Mouse (Mus musculus) midbrain, embryonic 11.5 days (tissue): ENCODE measurements at regions not wholly inside any gene's neighbourhood (a gene's known extent, or its start where the extent isn't known, plus 50 kb on each side); places are given as distances from the start of the nearest gene placed in this dataset.

ENCODE experiments used
- ATAC-seq: fragments of 200-750 bp; cut with Nextera tagmentation; 2 replicates; pipeline ENCODE4 v1.8.0; 2017; ENCODE audit warnings: moderate TSS enrichment, moderate library complexity; ENCODE audit not compliant: low FRiP score
- DNase-seq: peaks from one replicate; pipeline ENCODE4 v3.0.0; 2015; ENCODE audit warnings: low spot score; ENCODE audit errors: missing footprints
- H3K27ac ChIP-seq: fragments of 300-500 bp; sonication (generic); 2 replicates; pipeline ENCODE4 v1.5.1; 2014; ENCODE audit warnings: low read depth, low read length
- H3K27me3 ChIP-seq: fragments of 300-500 bp; sonication (generic); 2 replicates; pipeline ENCODE4 v1.6.1; 2014; ENCODE audit warnings: mild to moderate bottlenecking, low read length, moderate library complexity, mixed read lengths; ENCODE audit not compliant: control insufficient read depth, insufficient read depth
- H3K36me3 ChIP-seq: fragments of 300-500 bp; sonication (generic); 2 replicates; pipeline ENCODE4 v1.6.1; 2014; ENCODE audit warnings: mild to moderate bottlenecking, low read length, moderate library complexity, mixed read lengths; ENCODE audit not compliant: control insufficient read depth, insufficient read depth
- H3K4me1 ChIP-seq: fragments of 300-500 bp; sonication (generic); 2 replicates; pipeline ENCODE4 v1.6.1; 2014; ENCODE audit warnings: low read length; ENCODE audit not compliant: control insufficient read depth, insufficient read depth
- H3K4me2 ChIP-seq: fragments of 300-500 bp; sonication (generic); 2 replicates; pipeline ENCODE4 v1.6.1; 2014; ENCODE audit warnings: mild to moderate bottlenecking, moderate library complexity
- H3K4me3 ChIP-seq: fragments of 300-500 bp; sonication (generic); 2 replicates; pipeline ENCODE4 v1.5.1; 2014; ENCODE audit warnings: low read depth, low read length
- H3K9ac ChIP-seq: fragments of 300-500 bp; sonication (generic); 2 replicates; pipeline ENCODE4 v1.6.1; 2014; ENCODE audit warnings: low read length
- H3K9me3 ChIP-seq: fragments of 300-500 bp; sonication (generic); 2 replicates; pipeline ENCODE4 v1.6.1; 2016; ENCODE audit warnings: low read length; ENCODE audit not compliant: control insufficient read depth
- WGBS: fragments of 180-500 bp; shearing (Covaris S2); extraction: QIAGEN DNeasy Blood & Tissue Kit; methylation state at CpG from one replicate; pipeline ENCODE4 v1.1.7; 2014; 5-methylcytosine and 5-hydroxymethylcytosine counted together

DNA sequence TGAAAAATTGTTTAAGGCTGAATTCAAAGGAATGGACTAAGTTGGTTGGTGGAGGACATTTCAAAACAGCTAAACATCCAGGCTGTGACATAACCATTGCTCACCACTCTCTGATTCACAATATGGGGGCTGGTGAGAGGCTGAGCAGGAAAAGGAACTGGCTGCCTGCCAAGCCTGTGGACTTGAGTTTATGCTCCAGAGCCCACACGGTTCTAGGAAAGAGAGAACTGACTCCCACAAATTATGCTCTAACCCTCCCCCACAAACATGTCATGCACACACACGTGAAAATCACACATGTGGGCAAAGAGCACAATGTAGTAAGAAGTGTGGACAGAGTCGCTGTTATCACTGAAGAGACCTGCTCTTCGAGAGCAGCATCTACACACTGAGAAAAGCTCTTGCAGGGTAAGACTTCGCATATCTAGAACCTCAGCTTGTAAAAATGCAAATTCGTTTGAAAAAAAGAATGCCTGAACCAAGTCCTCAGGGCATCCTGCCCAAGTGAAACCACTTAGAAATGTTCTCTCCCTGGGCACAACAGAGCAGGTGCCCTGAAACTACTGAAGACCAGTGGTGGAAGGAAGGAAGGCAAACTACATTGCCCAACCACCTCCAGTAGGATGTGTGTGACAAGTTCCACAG, 118.9 kb upstream of the Qrfpr start:
- no peaks in the 10 kb centered on the region for H3K27me3 ChIP-seq

GRCm38 (mm10) chr3:36339656-36340055, 117.5 kb upstream of the Qrfpr start:
- Histone ChIP-seq H3K4me2 (no peak overlapping the region), H3K9me3 (no peaks in the 10 kb centered on the region), H3K27me3 (no peaks in the 10 kb centered on the region), H3K4me1 (no peaks in the 10 kb centered on the region), H3K9ac (no peak overlapping the region), H3K36me3 (no peaks in the 10 kb centered on the region), H3K27ac (no peak overlapping the region), H3K4me3 (no peak overlapping the region)
- no peak for ATAC-seq
- DNase-seq: no peak
- 95% methylated on average over 5 of the region's 5 CpGs for WGBS

More for the DNA sequence above, 118.9 kb upstream of the Qrfpr start:
- Histone ChIP-seq H3K9ac (no peak overlapping the region), H3K9me3 (no peaks in the 10 kb centered on the region), H3K4me1 (no peaks in the 10 kb centered on the region), H3K36me3 (no peaks in the 10 kb centered on the region), H3K27ac (no peak overlapping the region), H3K4me3 (no peak overlapping the region), H3K4me2 (no peak overlapping the region)
- ATAC-seq (no peak), DNase-seq (no peak)
- WGBS: 82% methylated on average over 6 of the region's 6 CpGs

DNA sequence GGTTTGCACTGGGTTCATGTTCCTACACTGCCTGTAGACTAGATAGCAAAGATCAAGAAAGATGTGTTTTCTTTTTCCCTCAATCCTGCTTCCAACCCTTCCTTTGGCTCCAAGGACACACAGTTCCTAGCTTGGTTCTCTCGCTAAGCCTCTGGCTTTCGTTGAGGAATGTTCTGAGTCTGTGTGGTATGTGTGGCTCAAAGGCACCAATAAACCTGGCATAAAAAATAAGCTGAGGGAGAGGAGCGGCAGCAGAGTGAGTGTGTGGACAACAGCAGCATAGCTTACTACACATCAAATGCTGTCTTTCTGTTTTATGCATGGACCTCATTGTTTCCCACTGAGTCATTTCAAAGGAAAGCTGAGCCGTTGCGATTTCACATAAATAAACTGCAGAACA, 112.2 kb upstream of the Qrfpr start:
- no peak overlapping the region for H3K9ac ChIP-seq
- WGBS: 86% methylated on average over 5 of the region's 5 CpGs
- DNase-seq (no peak), ATAC-seq (no peak)
- no peaks in the 10 kb centered on the region for H3K9me3 ChIP-seq
- H3K4me3 ChIP-seq: no peak overlapping the region
- H3K27ac ChIP-seq: no peak overlapping the region
- H3K4me1 ChIP-seq: no peaks in the 10 kb centered on the region
- H3K27me3 ChIP-seq: no peaks in the 10 kb centered on the region
- H3K4me2 ChIP-seq: no peak overlapping the region
- H3K36me3 ChIP-seq: no peaks in the 10 kb centered on the region

GRCm38 (mm10) chr3:36332016-36332415, 109.9 kb upstream of the Qrfpr start:
- ATAC-seq: no peak
- Histone ChIP-seq H3K27ac (no peak overlapping the region), H3K4me2 (no peak overlapping the region), H3K27me3 (no peaks in the 10 kb centered on the region), H3K36me3 (no peaks in the 10 kb centered on the region), H3K4me3 (no peak overlapping the region), H3K9ac (no peak overlapping the region), H3K9me3 (no peaks in the 10 kb centered on the region), H3K4me1 (no peaks in the 10 kb centered on the region)
- WGBS: 93% methylated on average over 6 of the region's 6 CpGs
- DNase-seq: no peak

DNA sequence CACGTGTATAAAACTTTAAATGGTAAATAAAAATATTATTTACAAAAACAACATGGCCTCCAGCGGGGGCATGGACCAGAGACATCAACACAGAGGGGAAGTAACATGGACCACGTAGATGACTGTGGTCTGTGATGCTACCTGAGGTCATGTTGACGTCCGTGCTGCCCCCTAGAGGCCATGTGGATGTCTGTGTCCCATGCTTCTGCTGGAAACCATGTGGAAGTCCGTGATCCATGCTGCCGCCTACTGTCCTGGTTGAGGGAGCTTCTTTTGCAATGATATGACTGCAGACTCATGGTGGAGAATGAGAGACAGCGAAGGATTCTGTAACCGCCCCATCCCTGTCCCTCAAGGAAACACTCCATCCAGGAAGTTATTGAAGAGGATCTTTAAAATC, 108.5 kb upstream of the Qrfpr start:
- no peak for ATAC-seq

DNA sequence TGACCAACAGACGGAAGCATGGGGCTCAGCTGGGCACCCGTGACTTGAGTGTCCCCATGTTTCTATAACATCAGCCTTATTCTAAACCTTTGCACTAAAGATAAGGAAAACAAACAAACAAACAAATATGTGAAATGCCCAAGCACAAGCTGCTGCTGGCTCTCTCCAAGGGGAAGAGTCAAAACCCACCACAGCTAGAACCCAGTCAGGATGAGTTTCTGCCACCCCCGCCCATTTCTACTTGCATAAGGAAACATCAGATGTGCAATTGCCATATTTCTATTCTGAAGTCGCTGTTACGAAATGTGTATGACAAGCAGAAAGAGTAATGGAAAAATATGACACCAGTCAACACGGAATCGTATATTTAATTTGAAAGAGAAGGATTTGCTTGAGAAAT, 107.5 kb upstream of the Qrfpr start:
- DNase-seq (no peak), ATAC-seq (no peak)
- H3K9ac ChIP-seq: no peak overlapping the region
- H3K36me3 ChIP-seq: no peaks in the 10 kb centered on the region
- no peak overlapping the region for H3K4me2 ChIP-seq
- no peak overlapping the region for H3K4me3 ChIP-seq
- H3K27me3 ChIP-seq: no peaks in the 10 kb centered on the region
- H3K9me3 ChIP-seq: no peaks in the 10 kb centered on the region
- H3K27ac ChIP-seq: no peak overlapping the region
- H3K4me1 ChIP-seq: no peaks in the 10 kb centered on the region
- WGBS: 96% methylated on average over 7 of the region's 7 CpGs

More for the DNA sequence above, 108.5 kb upstream of the Qrfpr start:
- DNase-seq: peak; percentile 85
- H3K4me1 ChIP-seq: no peaks in the 10 kb centered on the region
- H3K36me3 ChIP-seq: no peaks in the 10 kb centered on the region
- H3K27ac ChIP-seq: no peak overlapping the region
- H3K4me2 ChIP-seq: no peak overlapping the region
- H3K9ac ChIP-seq: no peak overlapping the region
- no peak overlapping the region for H3K4me3 ChIP-seq
- no peaks in the 10 kb centered on the region for H3K27me3 ChIP-seq
- no peaks in the 10 kb centered on the region for H3K9me3 ChIP-seq
- WGBS: 20% methylated on average over 9 of the region's 9 CpGs

DNA sequence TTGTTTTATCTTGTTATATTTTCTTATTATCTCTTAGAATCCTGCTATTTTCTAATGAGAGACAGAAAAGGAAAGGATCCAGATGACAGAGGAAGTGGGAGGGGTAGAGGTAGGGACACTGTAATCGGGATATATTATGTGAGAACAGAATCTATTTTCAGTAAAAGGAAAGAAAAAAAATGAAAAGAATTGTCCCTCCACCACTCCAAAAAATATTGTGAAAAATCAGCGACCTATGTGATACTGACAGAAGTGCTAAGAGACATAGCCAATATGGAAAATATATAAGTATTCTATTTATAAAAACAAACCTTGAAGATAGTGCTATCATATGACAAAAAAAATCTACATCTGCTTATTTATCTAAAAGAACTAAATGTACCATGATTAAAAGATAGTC, 106.8 kb upstream of the Qrfpr start:
- Histone ChIP-seq H3K36me3 (no peaks in the 10 kb centered on the region), H3K27me3 (no peaks in the 10 kb centered on the region), H3K4me3 (no peak overlapping the region), H3K4me1 (no peaks in the 10 kb centered on the region), H3K4me2 (no peak overlapping the region), H3K9ac (no peak overlapping the region), H3K27ac (no peak overlapping the region), H3K9me3 (no peaks in the 10 kb centered on the region)
- WGBS: 84% methylated on average over 2 of the region's 2 CpGs
- ATAC-seq (no peak), DNase-seq (no peak)

DNA sequence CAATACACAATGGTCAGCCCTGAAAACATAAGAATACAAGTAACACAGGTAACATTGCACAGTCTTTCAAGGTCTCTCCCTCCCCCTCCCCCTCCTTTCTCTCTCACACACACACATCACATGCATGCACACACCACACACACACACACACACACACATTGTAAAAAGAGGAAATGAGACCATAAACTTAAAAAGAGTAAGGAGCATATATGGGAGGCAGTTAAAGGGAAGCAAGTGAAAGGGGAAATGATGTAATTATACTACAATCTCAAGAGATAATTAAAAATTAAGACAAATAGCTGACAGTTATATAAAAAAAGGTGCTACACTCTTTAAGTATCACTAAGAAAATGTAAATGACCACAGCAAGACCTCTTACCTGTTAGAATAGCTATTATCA, 96.5 kb upstream of the Qrfpr start:
- no peak overlapping the region for H3K9ac ChIP-seq
- H3K27ac ChIP-seq: no peak overlapping the region
- H3K27me3 ChIP-seq: no peaks in the 10 kb centered on the region
- no peaks in the 10 kb centered on the region for H3K4me1 ChIP-seq
- no peaks in the 10 kb centered on the region for H3K36me3 ChIP-seq
- H3K4me2 ChIP-seq: no peak overlapping the region
- no peak overlapping the region for H3K4me3 ChIP-seq
- DNase-seq (no peak), ATAC-seq (no peak)
- no peaks in the 10 kb centered on the region for H3K9me3 ChIP-seq

- no peak for DNase-seq
- Histone ChIP-seq H3K27me3 (no peaks in the 10 kb centered on the region), H3K4me2 (no peak overlapping the region), H3K9me3 (no peaks in the 10 kb centered on the region), H3K4me3 (no peak overlapping the region), H3K36me3 (no peaks in the 10 kb centered on the region), H3K27ac (no peak overlapping the region), H3K4me1 (no peaks in the 10 kb centered on the region; the same call in 1 of the 2 replicates), H3K9ac (no peak overlapping the region)
- WGBS: 4% methylated on average over 3 of the region's 3 CpGs
- no peak for ATAC-seq
Observed at GRCm38 (mm10) chr3:36311337-36311736, 89.2 kb upstream of the Qrfpr start.
